Mouse (Mus musculus) midbrain, embryonic 14.5 days (tissue): ENCODE measurements around the gene Dnajc16. TPM values are rescaled to one million over a fixed set of nuclear protein-coding genes. Genes with fewer than 3 reads are reported as not detected.

Experiments used
- ATAC-seq: fragments of 200-750 bp; cut with Nextera tagmentation; 2 replicates; pipeline ENCODE4 v1.8.0; 2017; ENCODE audit warnings: moderate number of reproducible peaks, moderate library complexity; ENCODE audit not compliant: low FRiP score, low TSS enrichment
- DNase-seq: peaks from one replicate; pipeline ENCODE4 v3.0.0-alpha.2; 2015
- H3K27ac ChIP-seq: fragments of 300-500 bp; sonication (generic); replicated peaks from 2 replicates; pipeline ENCODE4 v1.5.1; 2014; ENCODE audit warnings: mild to moderate bottlenecking, low read depth, low read length, moderate library complexity
- H3K27me3 ChIP-seq: fragments of 300-500 bp; sonication (generic); 2 replicates; pipeline ENCODE4 v1.6.1; 2014; ENCODE audit warnings: low read length, control low read depth, mixed read lengths; ENCODE audit not compliant: control insufficient read depth, insufficient read depth
- H3K36me3 ChIP-seq: fragments of 300-500 bp; sonication (generic); 2 replicates; pipeline ENCODE4 v1.6.1; 2014; ENCODE audit warnings: low read length, control low read depth; ENCODE audit not compliant: control insufficient read depth, insufficient read depth
- H3K4me1 ChIP-seq: fragments of 300-500 bp; sonication (generic); 2 replicates; pipeline ENCODE4 v1.6.1; 2014; ENCODE audit warnings: mild to moderate bottlenecking, antibody characterized with exemption, low read length, control low read depth; ENCODE audit not compliant: control insufficient read depth, insufficient read depth
- H3K4me2 ChIP-seq: fragments of 300-500 bp; sonication (generic); 2 replicates; pipeline ENCODE4 v1.6.1; 2014; ENCODE audit warnings: mild to moderate bottlenecking, low read length, moderate library complexity
- H3K4me3 ChIP-seq: fragments of 300-500 bp; sonication (generic); replicated peaks from 2 replicates; pipeline ENCODE4 v1.5.1; 2014; ENCODE audit warnings: low read depth, low read length
- H3K9ac ChIP-seq: fragments of 300-500 bp; sonication (generic); replicated peaks from 2 replicates; pipeline ENCODE4 v1.6.1; 2014; ENCODE audit warnings: mild to moderate bottlenecking, low read length, moderate library complexity
- H3K9me3 ChIP-seq: fragments of 300-500 bp; sonication (generic); 2 replicates; pipeline ENCODE4 v1.6.1; 2016; ENCODE audit warnings: low read length, control low read depth, mixed read lengths; ENCODE audit not compliant: control insufficient read depth
- WGBS: fragments of 180-500 bp; shearing (Covaris S2); extraction: QIAGEN DNeasy Blood & Tissue Kit; methylation state at CpG from one replicate; pipeline ENCODE4 v1.1.7; 2014; 5-methylcytosine and 5-hydroxymethylcytosine counted together
- polyA plus RNA-seq: library from polyadenylated mRNA; unstranded; fragments of >200 nt; fragmentation: Nextera tagmentation; extraction: Ambion mirVana; gene quantifications from 2 replicates; pipeline ENCODE4 v1.2.1, GENCODE M21; 2014

The Dnajc16 gene
- polyA plus RNA-seq, 1 experiment from 2014 or later: 6.0 TPM

- peak; percentile 89 for ATAC-seq
- no peaks in the 10 kb centered on the region for H3K9me3 ChIP-seq
- WGBS: 6% methylated on average over 24 of the region's 24 CpGs
- 0 out of 2 replicates have a peak, but pooled peaks cover 4% of the 10 kb centered on the region for H3K4me1 ChIP-seq
- peak overlapping the region; percentile 70 for H3K4me2 ChIP-seq
- 0 out of 2 replicates have a peak overlapping the region, but pooled peaks have one; percentile 38 for H3K27ac ChIP-seq
- no peaks in the 10 kb centered on the region for H3K36me3 ChIP-seq
- peak overlapping the region; percentile 32 for H3K4me3 ChIP-seq
- H3K9ac ChIP-seq: peak overlapping the region; percentile 36; the same call in 1 of the 2 replicates
- DNase-seq: peak; percentile 96
- H3K27me3 ChIP-seq: no peaks in the 10 kb centered on the region
These were observed 56.1 kb downstream of the Dnajc16 start for GRCm38 (mm10) chr4:141734446-141735205.

- Histone ChIP-seq H3K4me1 (0 out of 2 replicates have a peak, but pooled peaks cover 4% of the 10 kb centered on the region), H3K27ac (no peak overlapping the region), H3K4me3 (no peak overlapping the region), H3K36me3 (no peaks in the 10 kb centered on the region), H3K9me3 (no peaks in the 10 kb centered on the region), H3K27me3 (no peaks in the 10 kb centered on the region), H3K4me2 (no peak overlapping the region), H3K9ac (no peak overlapping the region)
- no peak for DNase-seq
- 86% methylated on average over 5 of the region's 5 CpGs for WGBS
- ATAC-seq: no peak
These were observed 59.0 kb downstream of the Dnajc16 start for GRCm38 (mm10) chr4:141731766-141732165.

- Histone ChIP-seq H3K4me3 (no peak overlapping the region), H3K27ac (no peak overlapping the region), H3K27me3 (no peaks in the 10 kb centered on the region), H3K9me3 (no peaks in the 10 kb centered on the region), H3K4me1 (0 out of 2 replicates have a peak, but pooled peaks cover 4% of the 10 kb centered on the region), H3K36me3 (no peaks in the 10 kb centered on the region), H3K4me2 (no peak overlapping the region), H3K9ac (no peak overlapping the region)
- 86% methylated on average over 13 of the region's 13 CpGs for WGBS
- ATAC-seq: no peak
- no peak for DNase-seq
These were observed 60.3 kb downstream of the Dnajc16 start for GRCm38 (mm10) chr4:141730401-141730800.

GRCm38 (mm10) chr4:141729266-141729665 is 61.5 kb downstream of the Dnajc16 start:
- Histone ChIP-seq H3K4me3 (no peak overlapping the region), H3K4me2 (no peak overlapping the region), H3K27me3 (no peaks in the 10 kb centered on the region), H3K36me3 (no peaks in the 10 kb centered on the region), H3K4me1 (0 out of 2 replicates have a peak, but pooled peaks cover under 1% of the 10 kb centered on the region), H3K27ac (no peak overlapping the region), H3K9ac (no peak overlapping the region), H3K9me3 (no peaks in the 10 kb centered on the region)
- 79% methylated on average over 3 of the region's 3 CpGs for WGBS
- no peak for DNase-seq
- ATAC-seq: no peak

GRCm38 (mm10) chr4:141725738-141726137 is 65.0 kb downstream of the Dnajc16 start:
- no peak overlapping the region for H3K27ac ChIP-seq
- H3K4me3 ChIP-seq: no peak overlapping the region
- peaks cover 13% of the 10 kb centered on the region for H3K4me1 ChIP-seq
- no peaks in the 10 kb centered on the region for H3K9me3 ChIP-seq
- no peaks in the 10 kb centered on the region for H3K36me3 ChIP-seq
- no peak overlapping the region for H3K4me2 ChIP-seq
- DNase-seq: no peak
- WGBS: 70% methylated on average over 3 of the region's 3 CpGs
- no peak overlapping the region for H3K9ac ChIP-seq
- ATAC-seq: no peak
- no peaks in the 10 kb centered on the region for H3K27me3 ChIP-seq

GRCm38 (mm10) chr4:141725277-141725676 is 65.5 kb downstream of the Dnajc16 start:
- DNase-seq: no peak
- H3K4me3 ChIP-seq: no peak overlapping the region
- H3K9me3 ChIP-seq: no peaks in the 10 kb centered on the region
- 82% methylated on average over 5 of the region's 5 CpGs for WGBS
- peaks cover 13% of the 10 kb centered on the region for H3K4me1 ChIP-seq
- no peak overlapping the region for H3K4me2 ChIP-seq
- ATAC-seq: no peak
- H3K9ac ChIP-seq: no peak overlapping the region
- H3K27me3 ChIP-seq: no peaks in the 10 kb centered on the region
- H3K36me3 ChIP-seq: no peaks in the 10 kb centered on the region
- no peak overlapping the region for H3K27ac ChIP-seq

GRCm38 (mm10) chr4:141724594-141724993 is 66.1 kb downstream of the Dnajc16 start:
- WGBS: 64% methylated on average over 11 of the region's 11 CpGs
- ATAC-seq: no peak

GRCm38 (mm10) chr4:141723673-141724068 is 67.1 kb downstream of the Dnajc16 start:
- no peaks in the 10 kb centered on the region for H3K27me3 ChIP-seq
- peak overlapping the region; percentile 89; the same call in 1 of the 2 replicates for H3K27ac ChIP-seq
- 7% methylated on average over 13 of the region's 13 CpGs for WGBS
- H3K4me2 ChIP-seq: peak overlapping the region; percentile 90
- peak overlapping the region; percentile 92 for H3K9ac ChIP-seq
- no peaks in the 10 kb centered on the region for H3K36me3 ChIP-seq
- H3K9me3 ChIP-seq: no peaks in the 10 kb centered on the region
- H3K4me1 ChIP-seq: peaks cover 13% of the 10 kb centered on the region
- ATAC-seq: peak; percentile 77; the same call in 1 of the 2 replicates
- peak overlapping the region; percentile 98 for H3K4me3 ChIP-seq
- peak; percentile 51 for DNase-seq

More at GRCm38 (mm10) chr4:141724594-141724993, 66.1 kb downstream of the Dnajc16 start:
- H3K27me3 ChIP-seq: no peaks in the 10 kb centered on the region
- no peak overlapping the region for H3K4me3 ChIP-seq
- H3K9ac ChIP-seq: no peak overlapping the region
- H3K9me3 ChIP-seq: no peaks in the 10 kb centered on the region
- no peak overlapping the region for H3K27ac ChIP-seq
- no peaks in the 10 kb centered on the region for H3K36me3 ChIP-seq
- H3K4me1 ChIP-seq: peaks cover 13% of the 10 kb centered on the region
- DNase-seq: no peak
- no peak overlapping the region for H3K4me2 ChIP-seq
